Mouse (Mus musculus) erythroblast, embryonic 14.5 days (primary cell): ENCODE data around the gene Rab10.

Experiments used
- GATA1 ChIP-seq: IDR thresholded peaks from 2 replicates; pipeline ENCODE4 v1.6.1; 2012; ENCODE audit warnings: low read length, inconsistent platforms, mixed read lengths
- TAL1 ChIP-seq: IDR thresholded peaks from 3 replicates; pipeline ENCODE4 v1.6.1; 2012; ENCODE audit warnings: low read length, inconsistent platforms, mixed read lengths

DNA sequence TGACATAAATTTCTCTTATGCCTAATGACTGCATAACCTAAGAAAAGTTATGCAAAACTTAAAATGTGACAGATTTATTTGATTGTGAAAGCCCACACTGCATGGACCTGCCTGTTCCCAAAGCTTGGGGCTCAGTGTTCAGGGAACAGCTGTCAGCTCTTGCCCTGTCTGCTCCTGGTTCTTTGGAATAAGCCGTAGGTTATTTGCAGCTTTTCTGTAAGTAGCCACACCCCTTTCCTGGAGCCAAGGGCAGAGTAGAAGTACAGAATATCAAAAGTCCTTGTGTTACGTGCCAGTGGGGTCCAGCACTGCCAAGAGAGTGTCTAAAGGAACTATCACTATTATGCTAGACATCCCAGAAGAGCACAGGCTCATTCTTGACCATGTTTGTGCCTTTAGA lies 6.3 kb upstream of the Rab10 start:
- TF ChIP-seq TAL1 (no peak), GATA1 (no peak)
